Mouse (Mus musculus): Measurements from ENCODE around the gene Runx1. TPM values are rescaled to one million over a fixed set of nuclear protein-coding genes. Genes with fewer than 3 reads are reported as not detected.

The Runx1 gene
- polyA plus RNA-seq, 1 experiment, result 4.3 TPM

- Histone ChIP-seq H3K4me1 (ENCODE audit: control insufficient read depth) (peaks cover 62% of the 10 kb centered on the region), H3K9me3 (ENCODE audit: control insufficient read depth, low read length) (no peaks in the 10 kb centered on the region; the same call in 1 of the 2 replicates), H3K27me3 (ENCODE audit: control insufficient read depth) (peaks cover 84% of the 10 kb centered on the region), H3K36me3 (ENCODE audit: control insufficient read depth) (no peaks in the 10 kb centered on the region), H3K4me3 (replicated peaks) (peak overlapping the region; percentile 81)
- TF ChIP-seq TAL1 (IDR thresholded peaks at IDR 0.05; ENCODE audit: low read length), result no peak
- no peak for TF ChIP-seq GATA1 (IDR thresholded peaks at IDR 0.05; ENCODE audit: low read length)
Observed at GRCm38 (mm10) chr16:92696411-92697015, 129.4 kb downstream of the Runx1 start.

- H3K4me3 ChIP-seq (replicated peaks), result peak overlapping the region; percentile 81
- peaks cover 65% of the 10 kb centered on the region for H3K4me1 ChIP-seq (ENCODE audit: control insufficient read depth)
- H3K27me3 ChIP-seq (ENCODE audit: control insufficient read depth), result peaks cover 80% of the 10 kb centered on the region
- H3K36me3 ChIP-seq (ENCODE audit: control insufficient read depth), result no peaks in the 10 kb centered on the region
- no peak for TF ChIP-seq GATA1 (IDR thresholded peaks at IDR 0.05; ENCODE audit: low read length)
- no peak for TF ChIP-seq TAL1 (IDR thresholded peaks at IDR 0.05; ENCODE audit: low read length)
- H3K9me3 ChIP-seq (ENCODE audit: control insufficient read depth, low read length), result no peaks in the 10 kb centered on the region; the same call in 1 of the 2 replicates
Observed at GRCm38 (mm10) chr16:92695981-92696380, 130.0 kb downstream of the Runx1 start.

GRCm38 (mm10) chr16:92695200-92695921 lies 130.6 kb downstream of the Runx1 start:
- Histone ChIP-seq H3K4me3 (replicated peaks) (peak overlapping the region; percentile 81), H3K36me3 (ENCODE audit: control insufficient read depth) (no peaks in the 10 kb centered on the region), H3K4me1 (ENCODE audit: control insufficient read depth) (peaks cover 65% of the 10 kb centered on the region), H3K27me3 (ENCODE audit: control insufficient read depth) (peaks cover 74% of the 10 kb centered on the region), H3K9me3 (ENCODE audit: control insufficient read depth, low read length) (no peaks in the 10 kb centered on the region; the same call in 1 of the 2 replicates)
- TF ChIP-seq TAL1 (IDR thresholded peaks at IDR 0.05; ENCODE audit: low read length), result no peak
- no peak for TF ChIP-seq GATA1 (IDR thresholded peaks at IDR 0.05; ENCODE audit: low read length)

GRCm38 (mm10) chr16:92694496-92695106 lies 131.3 kb downstream of the Runx1 start:
- H3K9me3 ChIP-seq (ENCODE audit: control insufficient read depth, low read length), result no peaks in the 10 kb centered on the region; the same call in 1 of the 2 replicates
- peaks cover 5% of the 10 kb centered on the region; the same call in 1 of the 2 replicates for H3K36me3 ChIP-seq (ENCODE audit: control insufficient read depth)
- peak overlapping the region; percentile 81 for H3K4me3 ChIP-seq (replicated peaks)
- peaks cover 60% of the 10 kb centered on the region for H3K4me1 ChIP-seq (ENCODE audit: control insufficient read depth)
- peaks cover 66% of the 10 kb centered on the region for H3K27me3 ChIP-seq (ENCODE audit: control insufficient read depth)
- TF ChIP-seq GATA1 (IDR thresholded peaks at IDR 0.05; ENCODE audit: low read length), result no peak
- no peak for TF ChIP-seq TAL1 (IDR thresholded peaks at IDR 0.05; ENCODE audit: low read length)

GRCm38 (mm10) chr16:92690759-92691158 lies 135.2 kb downstream of the Runx1 start:
- TF ChIP-seq TAL1 (IDR thresholded peaks at IDR 0.05; ENCODE audit: low read length) (no peak), GATA1 (IDR thresholded peaks at IDR 0.05; ENCODE audit: low read length) (no peak)
- Histone ChIP-seq H3K27me3 (ENCODE audit: control insufficient read depth) (peaks cover 29% of the 10 kb centered on the region), H3K36me3 (ENCODE audit: control insufficient read depth) (peaks cover 28% of the 10 kb centered on the region), H3K4me1 (ENCODE audit: control insufficient read depth) (peaks cover 27% of the 10 kb centered on the region), H3K4me3 (replicated peaks) (no peak overlapping the region), H3K9me3 (ENCODE audit: control insufficient read depth, low read length) (no peaks in the 10 kb centered on the region; the same call in 1 of the 2 replicates)

- no peaks in the 10 kb centered on the region for H3K9me3 ChIP-seq (ENCODE audit: control insufficient read depth, low read length)
- TF ChIP-seq TAL1 (IDR thresholded peaks at IDR 0.05; ENCODE audit: low read length), result no peak
- no peak for TF ChIP-seq GATA1 (IDR thresholded peaks at IDR 0.05; ENCODE audit: low read length)
- H3K4me1 ChIP-seq (ENCODE audit: control insufficient read depth), result peaks cover 15% of the 10 kb centered on the region
- no peak overlapping the region for H3K4me3 ChIP-seq (replicated peaks)
- H3K27me3 ChIP-seq (ENCODE audit: control insufficient read depth), result peaks cover 11% of the 10 kb centered on the region
- peaks cover 30% of the 10 kb centered on the region for H3K36me3 ChIP-seq (ENCODE audit: control insufficient read depth)
Observed at GRCm38 (mm10) chr16:92688941-92689340, 137.0 kb downstream of the Runx1 start.

- no peaks in the 10 kb centered on the region for H3K27me3 ChIP-seq (ENCODE audit: control insufficient read depth)
- TF ChIP-seq TAL1 (IDR thresholded peaks at IDR 0.05; ENCODE audit: low read length) (no peak), GATA1 (IDR thresholded peaks at IDR 0.05; ENCODE audit: low read length) (no peak)
- H3K36me3 ChIP-seq (ENCODE audit: control insufficient read depth), result peaks cover 35% of the 10 kb centered on the region
- H3K4me1 ChIP-seq (ENCODE audit: control insufficient read depth), result peaks cover 8% of the 10 kb centered on the region
- H3K9me3 ChIP-seq (ENCODE audit: control insufficient read depth, low read length), result no peaks in the 10 kb centered on the region
- H3K4me3 ChIP-seq (replicated peaks), result no peak overlapping the region
Observed at GRCm38 (mm10) chr16:92686978-92687377, 139.0 kb downstream of the Runx1 start.

GRCm38 (mm10) chr16:92685766-92686315 lies 140.1 kb downstream of the Runx1 start:
- Histone ChIP-seq H3K9me3 (ENCODE audit: control insufficient read depth, low read length) (no peaks in the 10 kb centered on the region), H3K27me3 (ENCODE audit: control insufficient read depth) (no peaks in the 10 kb centered on the region), H3K4me3 (replicated peaks) (no peak overlapping the region), H3K36me3 (ENCODE audit: control insufficient read depth) (peaks cover 35% of the 10 kb centered on the region), H3K4me1 (ENCODE audit: control insufficient read depth) (peaks cover 2% of the 10 kb centered on the region)
- TF ChIP-seq GATA1 (IDR thresholded peaks at IDR 0.05; ENCODE audit: low read length) (no peak), TAL1 (IDR thresholded peaks at IDR 0.05; ENCODE audit: low read length) (no peak)

All from erythroblast, embryonic 14.5 days (primary cell).